Mouse (Mus musculus) 416B (cell line): ENCODE measurements around the gene Zar1l.
"Not testable (repeated sequence)": the region's sequence is repeated elsewhere in the genome, so short reads cannot be mapped to it uniquely, and the experiment has no call there.

Source experiments
- DNase-seq: peaks from one replicate; pipeline ENCODE4 v3.0.0; 2011; ENCODE audit warnings: low read depth

Gene Zar1l

DNA sequence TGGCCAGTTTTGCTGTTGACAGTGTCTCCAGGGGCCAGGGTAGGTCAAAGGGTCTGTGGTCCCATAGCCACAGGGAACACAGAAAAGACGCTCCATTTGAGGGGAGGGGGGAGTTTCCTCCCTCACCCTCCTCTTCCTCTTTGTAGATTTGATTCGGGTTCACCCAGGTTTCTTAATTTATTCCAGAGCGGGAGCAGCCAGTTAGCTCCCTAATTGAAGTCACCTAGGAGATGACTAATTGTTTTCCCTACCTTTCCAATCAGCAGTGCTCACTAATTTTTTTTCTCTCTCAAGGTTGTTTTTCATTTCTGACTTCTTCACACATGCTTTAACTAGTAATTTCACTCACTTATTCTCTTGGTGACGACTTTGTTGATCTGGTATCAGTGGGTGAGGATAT lies at the start of gene Zar1l:
Gene Zar1l, minus strand, starts transcription at position 101 of the 400 bp plus-strand sequence.
- no peak for DNase-seq

DNA sequence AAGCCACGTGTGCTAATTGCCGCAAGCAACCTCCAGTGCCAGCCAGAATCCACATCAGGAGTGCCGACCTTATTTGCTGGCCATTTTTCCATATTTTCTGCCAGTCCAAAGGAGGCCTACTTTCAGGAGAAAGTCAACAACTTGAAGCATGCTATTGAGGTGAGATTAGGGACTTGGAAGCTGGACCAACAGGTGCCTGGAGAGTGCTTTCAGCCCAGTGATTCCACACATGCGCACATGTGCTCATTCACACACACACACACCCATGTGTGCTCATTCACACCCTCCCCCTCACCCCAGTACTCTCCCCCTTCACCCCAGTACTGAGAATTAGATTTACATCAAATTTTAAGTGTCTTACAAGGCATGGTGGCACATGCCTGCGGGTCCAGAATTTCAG lies 49.0 kb upstream of the Zar1l start:
- DNase-seq, result no peak

DNA sequence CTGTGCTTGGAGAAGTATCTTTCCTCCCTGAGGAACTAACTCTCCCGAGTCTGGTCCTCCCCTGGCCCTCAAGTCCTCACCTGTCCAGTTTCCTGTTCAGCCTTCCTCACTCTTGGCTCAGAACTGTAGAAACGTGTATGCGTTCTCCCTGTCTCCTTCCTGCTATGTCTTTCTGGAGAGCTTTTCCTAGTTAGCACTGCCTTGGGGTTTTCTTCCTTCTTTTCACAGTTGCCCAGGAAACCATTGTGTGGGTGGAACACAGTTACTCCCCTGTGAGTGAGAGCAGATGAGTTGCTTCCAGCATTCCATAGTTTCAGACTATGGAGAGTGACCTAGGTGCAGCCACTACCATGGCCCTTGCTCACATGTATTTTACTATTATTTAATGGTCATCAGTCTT lies 48.3 kb upstream of the Zar1l start:
- no peak for DNase-seq

GRCm38 (mm10) chr5:150564426-150564825 lies 46.5 kb upstream of the Zar1l start:
- no peak for DNase-seq

GRCm38 (mm10) chr5:150561783-150562182 lies 43.8 kb upstream of the Zar1l start:
- no peak for DNase-seq

GRCm38 (mm10) chr5:150561376-150561775 lies 43.4 kb upstream of the Zar1l start:
- no peak for DNase-seq

- no peak for DNase-seq
Measured at GRCm38 (mm10) chr5:150560851-150561250, 42.9 kb upstream of the Zar1l start.

- DNase-seq, result no peak
Measured at GRCm38 (mm10) chr5:150559519-150560103, 41.6 kb upstream of the Zar1l start.

DNA sequence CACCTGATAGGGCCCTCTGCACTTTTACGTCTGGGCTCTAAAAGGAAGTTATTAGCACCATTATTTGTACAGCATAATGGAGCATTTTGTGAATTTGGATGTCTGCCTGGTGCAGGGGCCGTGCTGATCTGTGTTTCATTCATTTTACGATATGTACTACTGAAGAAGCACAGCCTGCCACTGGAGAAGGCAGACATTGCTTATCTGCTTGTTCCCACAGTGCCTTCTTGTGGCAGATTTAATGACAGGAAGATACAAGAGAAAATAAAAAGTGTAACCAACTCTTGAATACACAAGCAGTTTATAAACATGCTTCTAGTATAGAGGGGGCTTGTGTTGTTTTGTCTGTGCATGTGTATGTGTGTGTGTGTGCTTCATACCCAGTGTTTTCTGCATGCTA lies 33.7 kb upstream of the Zar1l start:
- DNase-seq, result peak; percentile 20

GRCm38 (mm10) chr5:150543184-150543583 lies 25.2 kb upstream of the Zar1l start:
- DNase-seq, result no peak

DNA sequence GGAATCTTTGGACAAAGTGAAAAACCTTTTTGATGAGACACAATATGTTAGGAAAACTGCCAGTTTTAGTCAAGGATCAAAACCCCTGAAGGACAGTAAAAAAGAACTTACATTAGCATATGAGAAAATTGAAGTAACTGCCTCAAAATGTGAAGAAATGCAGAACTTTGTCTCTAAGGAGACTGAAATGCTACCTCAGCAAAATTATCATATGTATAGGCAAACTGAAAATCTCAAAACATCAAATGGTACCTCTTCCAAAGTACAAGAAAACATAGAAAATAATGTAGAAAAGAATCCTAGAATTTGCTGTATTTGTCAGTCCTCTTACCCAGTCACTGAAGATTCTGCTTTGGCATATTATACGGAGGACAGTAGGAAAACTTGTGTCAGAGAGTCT lies 23.3 kb upstream of the Zar1l start:
- DNase-seq, result no peak

DNA sequence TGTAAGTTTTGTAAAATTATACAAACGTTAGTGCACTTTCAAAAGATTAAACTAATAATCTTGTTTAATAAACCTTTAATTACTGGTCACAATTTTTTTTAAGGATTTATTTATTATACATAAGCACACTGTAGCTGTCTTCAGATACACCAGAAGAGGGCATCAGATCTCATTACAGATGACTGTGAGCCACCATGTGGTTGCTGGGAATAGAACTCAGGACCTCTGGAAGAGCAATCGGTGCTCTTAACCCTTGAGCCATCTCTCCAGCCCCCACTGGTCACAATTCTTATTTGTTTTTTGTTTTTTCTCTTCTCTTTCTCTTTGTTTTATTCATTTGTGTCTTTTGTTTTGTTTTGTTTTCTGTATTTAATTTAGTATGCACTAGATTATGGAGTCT lies 7.3 kb upstream of the Zar1l start:
- no peak for DNase-seq

- DNase-seq, result no peak
Measured at GRCm38 (mm10) chr5:150522867-150523234, 4.9 kb upstream of the Zar1l start.

GRCm38 (mm10) chr5:150521937-150522866 lies 4.2 kb upstream of the Zar1l start, which contains the start of gene Brca2:
Gene Brca2, plus strand, starts transcription at chr5:150522630.
- DNase-seq, result peak; percentile 90

GRCm38 (mm10) chr5:150519551-150519950 lies 1.6 kb upstream of the Zar1l start:
- DNase-seq, result peak; percentile 88

DNA sequence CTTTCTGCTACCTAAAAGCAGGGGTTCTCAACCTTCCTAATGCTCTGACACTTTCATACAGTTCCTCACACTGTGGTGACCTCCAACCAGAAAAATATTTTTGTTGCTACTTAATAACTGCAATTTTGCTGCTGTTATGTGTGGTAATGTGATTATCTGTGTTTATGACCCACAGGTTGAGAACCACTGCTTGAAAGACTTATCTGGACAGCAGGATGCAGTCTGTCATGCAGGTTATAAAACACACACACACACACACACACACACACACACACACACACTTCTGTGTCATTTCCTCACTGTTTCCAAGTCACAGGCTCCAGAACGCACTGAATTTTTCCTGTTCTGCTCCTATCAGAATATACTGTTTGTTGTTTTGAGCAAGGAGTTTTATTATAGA lies 3.9 kb downstream of the Zar1l start:
- DNase-seq, result peak; percentile 31

DNA sequence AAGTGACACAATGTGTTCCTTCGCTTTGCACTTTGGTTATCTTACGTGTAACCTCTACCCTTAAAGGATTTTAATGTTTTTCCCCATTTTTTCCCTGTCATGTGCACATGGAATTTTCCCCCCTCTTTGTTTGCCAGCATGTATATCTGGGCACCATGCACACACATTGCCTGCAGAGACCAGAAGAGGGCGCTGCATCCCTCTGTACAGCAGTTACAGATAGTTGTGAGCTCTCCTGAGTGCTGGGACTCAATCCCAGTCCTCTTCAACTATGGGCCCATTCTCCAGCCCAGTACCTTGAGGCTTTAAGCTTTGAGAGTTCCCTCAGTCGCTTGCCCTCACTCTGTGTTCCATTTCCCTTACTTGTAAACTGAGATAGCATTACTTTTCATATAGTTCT lies 4.7 kb downstream of the Zar1l start:
- DNase-seq, result no peak

DNA sequence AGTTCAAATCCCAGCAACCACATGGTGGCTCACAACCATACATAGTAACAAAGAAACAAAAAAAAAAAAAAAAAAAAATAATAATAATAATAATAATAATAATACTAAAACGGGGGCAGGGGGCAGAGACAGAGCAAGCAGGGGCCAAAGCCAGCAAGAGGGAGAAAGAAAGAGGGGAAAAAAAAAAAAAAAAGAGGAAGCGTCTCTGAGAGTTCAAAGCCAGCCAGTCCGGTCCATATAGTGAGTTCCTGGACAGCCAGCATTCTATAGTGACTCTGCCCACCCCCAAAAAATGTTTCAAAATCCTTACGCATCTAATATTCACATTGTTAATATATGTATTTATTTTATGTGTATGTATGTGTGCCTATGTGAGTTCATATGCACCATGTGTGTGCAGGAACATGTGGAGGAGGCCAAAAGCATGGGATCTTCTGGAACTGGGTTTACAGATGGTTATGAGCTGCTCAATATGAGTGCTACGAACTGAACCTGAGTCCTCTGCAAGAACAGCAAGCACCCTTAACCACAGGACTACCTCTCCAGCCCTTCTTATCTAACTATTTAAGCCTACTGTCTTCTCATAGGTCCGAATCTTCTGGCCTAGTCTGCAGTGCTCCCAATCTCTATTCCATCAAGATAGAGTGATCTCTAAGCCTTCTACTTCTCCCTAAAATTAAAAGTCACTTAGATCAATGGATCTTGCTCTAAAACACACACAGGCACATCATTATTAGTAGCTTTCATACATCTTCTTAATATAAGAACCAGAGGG lies 7.3 kb downstream of the Zar1l start:
- DNase-seq, result no peak

DNA sequence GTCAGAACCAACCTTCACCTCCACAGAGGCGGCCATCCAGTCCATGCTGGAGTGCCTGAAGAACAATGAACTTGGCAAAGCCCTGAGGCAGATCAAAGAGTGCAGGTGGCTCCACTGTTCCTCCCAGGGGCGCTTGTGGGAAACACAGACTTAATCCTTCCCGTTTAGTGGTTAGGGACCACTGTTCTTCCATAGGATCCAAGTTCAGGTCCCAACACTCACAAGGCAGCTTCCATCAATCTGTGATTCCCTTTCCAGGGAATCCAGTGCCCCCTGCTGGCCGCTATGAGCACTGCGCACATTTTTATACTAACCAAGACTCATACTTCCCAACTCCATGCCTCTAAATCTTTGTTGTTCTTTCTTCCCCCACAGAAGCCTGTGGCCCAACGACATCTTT lies 22.2 kb downstream of the Zar1l start:
- DNase-seq, result peak; percentile 56

GRCm38 (mm10) chr5:150491573-150492173 lies 26.3 kb downstream of the Zar1l start:
- not testable (repeated sequence) for DNase-seq

GRCm38 (mm10) chr5:150490821-150491220 lies 27.1 kb downstream of the Zar1l start:
- DNase-seq, result no peak

DNA sequence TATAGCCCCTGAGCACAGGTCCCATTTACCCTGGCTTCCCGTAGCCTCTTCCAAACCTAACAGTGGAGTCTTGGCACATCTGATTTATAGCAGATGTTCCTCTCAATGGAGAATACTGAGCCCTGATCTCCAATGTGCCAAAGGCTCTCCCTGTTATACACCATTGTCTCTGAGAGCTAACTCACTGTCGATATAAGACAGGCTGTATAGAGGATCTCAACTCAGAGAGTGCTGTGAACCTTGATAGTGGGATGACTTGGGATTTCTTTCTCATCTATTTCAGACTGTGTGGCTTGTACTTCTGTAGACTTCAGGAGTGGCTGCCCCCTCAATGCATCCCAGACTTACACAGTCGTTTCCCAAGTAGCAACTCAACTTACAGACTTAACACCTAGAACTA lies 27.7 kb downstream of the Zar1l start:
- DNase-seq, result no peak
